Mouse (Mus musculus): Measurements from ENCODE around the gene Otx2. TPM values are rescaled to one million over a fixed set of nuclear protein-coding genes. Genes with fewer than 3 reads are reported as not detected.

Gene Otx2
- not detected in 2 replicates for polyA plus RNA-seq (2016; fragmentation: Nextera tagmentation; extraction: Ambion mirVana)

- Histone ChIP-seq H3K9ac (replicated peaks) (no peak within 1 kb of the TSS; the same call in 1 of the 2 replicates), H3K36me3 (no peaks in the 10 kb centered on the region), H3K27me3 (peaks cover 81% of the 10 kb centered on the region), H3K4me2 (peak within 1 kb of the TSS; percentile 48), H3K9me3 (no peaks in the 10 kb centered on the region), H3K4me1 (replicated peaks) (peaks cover 21% of the 10 kb centered on the region), H3K4me3 (replicated peaks) (peak within 1 kb of the TSS; percentile 22), H3K27ac (no peak within 1 kb of the TSS)
- peak; percentile 9; the same call in 1 of the 2 replicates for ATAC-seq (ENCODE audit: insufficient number of reproducible peaks, insufficient read depth, low FRiP score, low TSS enrichment, low read depth)
- under 1% methylated on average over 27 of the region's 27 CpGs for WGBS
Measured at GRCm38 (mm10) chr14:48673541-48673940, at the start of gene Otx2. TSS of gene Otx2 (minus strand) at chr14:48673819.

- no peak for ATAC-seq (ENCODE audit: insufficient number of reproducible peaks, insufficient read depth, low FRiP score, low TSS enrichment, low read depth)
- 37% methylated on average over 4 of the region's 4 CpGs for WGBS
- Histone ChIP-seq H3K4me1 (replicated peaks) (no peaks in the 10 kb centered on the region), H3K9me3 (no peaks in the 10 kb centered on the region), H3K9ac (replicated peaks) (no peak overlapping the region), H3K27ac (no peak overlapping the region), H3K4me3 (replicated peaks) (no peak overlapping the region), H3K4me2 (no peak overlapping the region), H3K36me3 (no peaks in the 10 kb centered on the region), H3K27me3 (no peaks in the 10 kb centered on the region)
Measured at GRCm38 (mm10) chr14:48722763-48723162, 49.1 kb upstream of the Otx2 start.

GRCm38 (mm10) chr14:48719296-48719695 lies 45.7 kb upstream of the Otx2 start:
- Histone ChIP-seq H3K9me3 (no peaks in the 10 kb centered on the region), H3K4me2 (no peak overlapping the region), H3K36me3 (no peaks in the 10 kb centered on the region), H3K27ac (no peak overlapping the region), H3K9ac (replicated peaks) (no peak overlapping the region), H3K27me3 (no peaks in the 10 kb centered on the region), H3K4me3 (replicated peaks) (no peak overlapping the region), H3K4me1 (replicated peaks) (no peaks in the 10 kb centered on the region)
- ATAC-seq (ENCODE audit: insufficient number of reproducible peaks, insufficient read depth, low FRiP score, low TSS enrichment, low read depth): no peak
- WGBS: 85% methylated on average over 3 of the region's 3 CpGs

DNA sequence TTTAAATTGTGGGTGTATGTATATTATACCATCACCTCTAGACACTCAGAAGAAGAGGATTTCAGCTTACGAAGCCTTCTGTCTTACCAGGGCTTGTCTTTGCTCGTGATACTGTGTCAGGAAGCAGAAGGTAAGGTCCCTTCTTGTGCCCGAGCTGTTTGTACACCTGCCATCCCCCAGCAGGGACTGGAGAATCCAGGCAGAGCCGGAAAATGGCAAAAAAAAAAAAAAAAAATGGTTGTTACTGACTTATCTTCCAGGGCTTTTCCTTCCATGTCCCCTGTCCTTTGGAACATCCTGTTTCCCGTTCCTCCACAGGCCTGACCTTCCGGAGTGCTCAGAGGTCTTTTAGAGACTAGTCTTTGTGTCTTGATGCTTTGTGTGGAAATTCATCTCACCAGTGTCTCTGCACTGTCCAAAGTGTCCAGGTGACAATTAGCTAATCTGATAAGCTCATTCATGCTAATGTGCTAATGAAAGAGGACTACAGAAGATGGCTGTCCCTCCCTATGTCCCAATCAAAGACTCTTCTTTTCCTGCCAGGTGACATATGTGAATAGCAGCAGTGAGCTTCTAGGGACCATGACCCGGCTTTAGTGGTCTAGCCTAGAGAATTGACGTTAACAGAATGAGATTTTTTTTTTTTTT lies 44.1 kb upstream of the Otx2 start:
- no peak overlapping the region for H3K4me2 ChIP-seq
- H3K9ac ChIP-seq (replicated peaks): no peak overlapping the region
- ATAC-seq (ENCODE audit: insufficient number of reproducible peaks, insufficient read depth, low FRiP score, low TSS enrichment, low read depth): no peak
- 83% methylated on average over 8 of the region's 8 CpGs for WGBS
- no peak overlapping the region for H3K27ac ChIP-seq
- no peaks in the 10 kb centered on the region for H3K27me3 ChIP-seq
- no peak overlapping the region for H3K4me3 ChIP-seq (replicated peaks)
- H3K4me1 ChIP-seq (replicated peaks): no peaks in the 10 kb centered on the region
- no peaks in the 10 kb centered on the region for H3K9me3 ChIP-seq
- no peaks in the 10 kb centered on the region for H3K36me3 ChIP-seq

GRCm38 (mm10) chr14:48716456-48716855 lies 42.8 kb upstream of the Otx2 start:
- no peak for ATAC-seq (ENCODE audit: insufficient number of reproducible peaks, insufficient read depth, low FRiP score, low TSS enrichment, low read depth)
- Histone ChIP-seq H3K27me3 (no peaks in the 10 kb centered on the region), H3K27ac (no peak overlapping the region), H3K9me3 (no peaks in the 10 kb centered on the region), H3K4me1 (replicated peaks) (no peaks in the 10 kb centered on the region), H3K4me2 (no peak overlapping the region), H3K9ac (replicated peaks) (no peak overlapping the region), H3K4me3 (replicated peaks) (no peak overlapping the region), H3K36me3 (no peaks in the 10 kb centered on the region)
- WGBS: 92% methylated on average over 4 of the region's 4 CpGs

DNA sequence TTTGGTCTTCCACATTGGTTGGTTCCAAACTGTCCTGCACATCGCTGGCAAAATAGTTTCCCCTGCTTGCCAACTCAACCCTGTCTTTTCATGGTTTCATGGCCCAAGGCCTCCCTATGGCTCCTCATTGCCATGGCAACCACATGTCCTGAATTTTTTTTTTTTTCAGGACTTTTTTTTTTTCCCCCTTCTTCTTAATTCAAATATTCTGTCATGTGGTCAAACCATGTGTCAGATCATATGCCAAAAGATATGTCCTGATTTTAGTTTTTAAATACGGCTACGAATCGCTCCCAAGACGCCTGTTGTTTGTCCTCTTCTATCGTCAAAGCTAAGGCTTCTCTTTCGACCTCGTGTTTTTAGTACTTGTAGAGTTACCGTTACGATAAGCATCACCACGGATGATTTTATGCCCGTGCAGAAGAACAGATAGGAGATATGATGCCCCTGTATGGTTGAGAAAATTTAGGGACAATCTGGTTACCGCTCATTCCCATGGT lies 37.3 kb upstream of the Otx2 start:
- H3K4me1 ChIP-seq (replicated peaks): peaks cover 8% of the 10 kb centered on the region
- ATAC-seq (ENCODE audit: insufficient number of reproducible peaks, insufficient read depth, low FRiP score, low TSS enrichment, low read depth): no peak
- H3K27me3 ChIP-seq: peaks cover 30% of the 10 kb centered on the region
- no peak overlapping the region for H3K4me2 ChIP-seq
- H3K4me3 ChIP-seq (replicated peaks): no peak overlapping the region
- WGBS: 87% methylated on average over 13 of the region's 13 CpGs
- no peak overlapping the region for H3K9ac ChIP-seq (replicated peaks)
- H3K27ac ChIP-seq: no peak overlapping the region
- no peaks in the 10 kb centered on the region for H3K36me3 ChIP-seq
- H3K9me3 ChIP-seq: no peaks in the 10 kb centered on the region

- Histone ChIP-seq H3K9ac (replicated peaks) (no peak overlapping the region), H3K27me3 (peaks cover 36% of the 10 kb centered on the region), H3K4me1 (replicated peaks) (peaks cover 8% of the 10 kb centered on the region), H3K4me3 (replicated peaks) (peak overlapping the region; percentile 35; the same call in 1 of the 2 replicates), H3K4me2 (peak overlapping the region; percentile 61), H3K9me3 (no peaks in the 10 kb centered on the region), H3K27ac (no peak overlapping the region), H3K36me3 (no peaks in the 10 kb centered on the region)
- no peak for ATAC-seq (ENCODE audit: insufficient number of reproducible peaks, insufficient read depth, low FRiP score, low TSS enrichment, low read depth)
- WGBS: 48% methylated on average over 11 of the region's 11 CpGs
Measured at GRCm38 (mm10) chr14:48710062-48710870, 36.6 kb upstream of the Otx2 start.

- H3K27ac ChIP-seq: no peak overlapping the region
- peaks cover 37% of the 10 kb centered on the region for H3K27me3 ChIP-seq
- H3K9ac ChIP-seq (replicated peaks): no peak overlapping the region
- no peaks in the 10 kb centered on the region for H3K36me3 ChIP-seq
- no peaks in the 10 kb centered on the region for H3K9me3 ChIP-seq
- 2% methylated on average over 20 of the region's 20 CpGs for WGBS
- ATAC-seq (ENCODE audit: insufficient number of reproducible peaks, insufficient read depth, low FRiP score, low TSS enrichment, low read depth): peak; percentile 80; the same call in 1 of the 2 replicates
- peak overlapping the region; percentile 35 for H3K4me3 ChIP-seq (replicated peaks)
- peak overlapping the region; percentile 61 for H3K4me2 ChIP-seq
- peaks cover 8% of the 10 kb centered on the region for H3K4me1 ChIP-seq (replicated peaks)
Measured at GRCm38 (mm10) chr14:48709371-48710061, 35.9 kb upstream of the Otx2 start.

DNA sequence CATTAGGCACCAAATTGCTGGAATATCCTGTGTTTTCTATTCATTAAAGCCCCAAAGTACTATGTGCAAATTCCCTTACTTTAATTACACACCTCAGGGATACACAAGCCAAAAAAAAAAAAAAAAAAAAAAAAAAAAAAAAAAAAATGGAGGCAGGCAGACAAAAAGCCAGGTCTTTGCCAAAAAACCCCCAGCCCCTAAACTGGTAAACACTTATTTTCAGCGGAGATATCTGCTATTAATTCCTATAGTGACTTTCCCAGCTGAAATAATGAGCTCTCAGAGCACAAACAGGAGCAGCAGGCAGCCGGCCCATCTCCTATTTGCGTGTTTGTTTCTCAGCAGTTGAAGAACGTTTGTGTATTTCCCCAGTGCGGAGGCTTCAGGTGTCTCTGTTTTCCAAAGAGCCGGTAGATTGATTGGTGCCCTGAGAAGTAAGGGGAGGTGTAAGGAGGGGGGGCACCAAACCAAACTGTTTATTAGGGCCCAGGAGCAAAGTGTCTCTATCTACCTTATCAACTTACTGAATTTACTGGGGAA lies 34.3 kb upstream of the Otx2 start:
- ATAC-seq (ENCODE audit: insufficient number of reproducible peaks, insufficient read depth, low FRiP score, low TSS enrichment, low read depth): no peak
- Histone ChIP-seq H3K9ac (replicated peaks) (no peak overlapping the region), H3K4me3 (replicated peaks) (no peak overlapping the region), H3K27ac (no peak overlapping the region), H3K4me1 (replicated peaks) (peaks cover 8% of the 10 kb centered on the region), H3K27me3 (peaks cover 37% of the 10 kb centered on the region), H3K4me2 (no peak overlapping the region), H3K36me3 (no peaks in the 10 kb centered on the region), H3K9me3 (no peaks in the 10 kb centered on the region)
- WGBS: under 1% methylated on average over 6 of the region's 6 CpGs

DNA sequence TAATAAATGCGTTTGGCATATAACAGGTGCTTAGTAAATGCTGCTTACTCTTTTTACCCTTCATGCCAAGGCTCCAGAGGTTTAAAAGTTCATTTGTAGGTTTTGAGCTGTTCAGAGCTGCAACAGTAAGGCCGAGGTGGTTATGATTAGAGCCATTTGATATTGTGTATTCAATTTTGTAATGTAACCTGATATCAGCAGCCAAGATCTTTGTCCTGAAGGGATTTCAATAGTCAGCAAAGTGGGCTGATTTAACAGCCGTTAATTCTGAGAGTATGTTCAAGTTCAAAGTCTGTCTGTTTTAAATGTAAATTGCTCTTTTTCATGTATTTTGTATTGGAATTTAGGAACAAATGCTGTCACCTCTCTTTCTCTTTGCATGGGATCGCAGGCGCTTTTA lies 33.8 kb upstream of the Otx2 start:
- ATAC-seq (ENCODE audit: insufficient number of reproducible peaks, insufficient read depth, low FRiP score, low TSS enrichment, low read depth): no peak
- no peaks in the 10 kb centered on the region for H3K36me3 ChIP-seq
- H3K27me3 ChIP-seq: peaks cover 37% of the 10 kb centered on the region
- H3K4me3 ChIP-seq (replicated peaks): no peak overlapping the region
- WGBS: 55% methylated on average over 5 of the region's 5 CpGs
- no peaks in the 10 kb centered on the region for H3K9me3 ChIP-seq
- no peak overlapping the region for H3K4me2 ChIP-seq
- H3K27ac ChIP-seq: no peak overlapping the region
- H3K9ac ChIP-seq (replicated peaks): no peak overlapping the region
- H3K4me1 ChIP-seq (replicated peaks): peaks cover 8% of the 10 kb centered on the region
